8 mouse cellular contexts compared by ENCODE assay signal in genomic region chr3:108840000-108840715, GRCm38 (mm10). TPM values are rescaled to one million over a fixed set of nuclear protein-coding genes. Genes with fewer than 3 reads are reported as not detected.
A peak's percentile ranks its signal among the peaks of the same experiment; 100 is the strongest.
DNase-seq lines count a peak whose midpoint lies in the region; ATAC-seq and TF ChIP-seq lines count a peak whose summit lies in the region.

Gene Stxbp3, minus strand, starts transcription at chr3:108840526.

- H3K4me1 ChIP-seq in CH12.LX (ENCODE audit: control insufficient read depth in 1 of 2, insufficient read depth in 2 of 2), result peaks cover 4 to 15% of the 10 kb centered on the region in 2 experiments; a peak in 3 of 4 replicates
- no peaks in the 10 kb centered on the region for H3K4me1 ChIP-seq in forebrain, embryonic 11.5 days (replicated peaks; ENCODE audit: control insufficient read depth, insufficient read depth, low read length)
- H3K4me1 ChIP-seq in heart, embryonic 16.5 days (ENCODE audit: control insufficient read depth, insufficient read depth, low read length), result peaks cover 12% of the 10 kb centered on the region
- H3K4me1 ChIP-seq in liver, embryonic 15.5 days (replicated peaks), result peaks cover 24% of the 10 kb centered on the region
- peaks cover 3% of the 10 kb centered on the region; the same call in 1 of the 2 replicates for H3K4me1 ChIP-seq in neural tube, embryonic 12.5 days

- H3K79me2 ChIP-seq in CH12.LX (replicated peaks; ENCODE audit: control insufficient read depth, extremely low read depth, insufficient read depth, poor library complexity, severe bottlenecking), result peaks cover 26% of the 10 kb centered on the region

- dilution Hi-C loops in CH12.LX (cut with MboI; ENCODE audit: extremely low pct_ligation_motif_present, extremely low pct_unique_long_range_greater_than_20kb, low sequenced_read_pairs), result no loop called here

- TF ChIP-seq EP300 in CH12.LX (IDR thresholded peaks at IDR 0.05; ENCODE audit: low read length), result no peak

- peak in 1 of 2 experiments; percentile 90; a peak in 2 of 4 replicates for TF ChIP-seq CTCF in CH12.LX (conservative IDR thresholded peaks at IDR 0.05 in 1 of 2, IDR thresholded peaks at IDR 0.05 in 1 of 2; ENCODE audit: low read depth in 2 of 2, low read length in 2 of 2)

- H3K27me3 ChIP-seq in CH12.LX (replicated peaks), result peaks cover 3% of the 10 kb centered on the region
- H3K27me3 ChIP-seq in forebrain, embryonic 11.5 days (ENCODE audit: control insufficient read depth, insufficient read depth, low read length), result no peaks in the 10 kb centered on the region
- H3K27me3 ChIP-seq in heart, embryonic 16.5 days (ENCODE audit: control insufficient read depth, insufficient read depth, low read length), result no peaks in the 10 kb centered on the region
- peaks cover 3% of the 10 kb centered on the region; the same call in 1 of the 2 replicates for H3K27me3 ChIP-seq in liver, embryonic 15.5 days
- H3K27me3 ChIP-seq in neural tube, embryonic 12.5 days (replicated peaks), result no peaks in the 10 kb centered on the region

- under 1% methylated on average over 56 of the region's 56 CpGs for WGBS in forebrain, embryonic 11.5 days
- under 1% methylated on average over 56 of the region's 56 CpGs for WGBS in heart, embryonic 16.5 days
- WGBS in liver, embryonic 15.5 days (ENCODE audit: insufficient replicate concordance), result under 1% methylated on average over 56 of the region's 56 CpGs
- 2% methylated on average over 56 of the region's 56 CpGs for WGBS in neural tube, embryonic 12.5 days

- peaks cover 7 to 12% of the 10 kb centered on the region in 2 experiments for H3K36me3 ChIP-seq in CH12.LX (replicated peaks in 1 of 2; ENCODE audit: control insufficient read depth in 1 of 2, insufficient read depth in 1 of 2, low read length in 1 of 2)
- H3K36me3 ChIP-seq in forebrain, embryonic 11.5 days (ENCODE audit: control insufficient read depth, insufficient read depth, low read length), result no peaks in the 10 kb centered on the region
- peaks cover 4% of the 10 kb centered on the region for H3K36me3 ChIP-seq in heart, embryonic 16.5 days (ENCODE audit: control insufficient read depth, insufficient read depth)
- H3K36me3 ChIP-seq in liver, embryonic 15.5 days (replicated peaks), result no peaks in the 10 kb centered on the region
- no peaks in the 10 kb centered on the region for H3K36me3 ChIP-seq in neural tube, embryonic 12.5 days

- H3K9ac ChIP-seq in CH12.LX (ENCODE audit: insufficient read depth, low read depth), result peak within 1 kb of the TSS; percentile 72
- H3K9ac ChIP-seq in forebrain, embryonic 11.5 days (ENCODE audit: low read length), result peak within 1 kb of the TSS; percentile 69
- peak within 1 kb of the TSS; percentile 82 for H3K9ac ChIP-seq in heart, embryonic 16.5 days (ENCODE audit: low read length)
- peak within 1 kb of the TSS; percentile 83 for H3K9ac ChIP-seq in liver, embryonic 15.5 days
- H3K9ac ChIP-seq in neural tube, embryonic 12.5 days, result peak within 1 kb of the TSS; percentile 62

- in situ Hi-C loops in CH12.LX (cut with MboI; ENCODE audit: low pct_ligation_motif_present, low pct_unique_long_range_greater_than_20kb, low sequenced_read_pairs), result no loop called here

- peak; percentile 59 for TF ChIP-seq RAD21 in CH12.LX (IDR thresholded peaks at IDR 0.05; ENCODE audit: low read depth, low read length)

- H3K27ac ChIP-seq in CH12.LX (ENCODE audit: insufficient read depth, low read depth), result peak within 1 kb of the TSS; percentile 23; the same call in 1 of the 2 replicates
- H3K27ac ChIP-seq in forebrain, embryonic 11.5 days (ENCODE audit: low read depth, low read length), result peak within 1 kb of the TSS; percentile 57; the same call in 1 of the 2 replicates
- peak within 1 kb of the TSS; percentile 89 for H3K27ac ChIP-seq in heart, embryonic 16.5 days (ENCODE audit: low read length)
- H3K27ac ChIP-seq in liver, embryonic 15.5 days (replicated peaks), result peak within 1 kb of the TSS; percentile 97
- H3K27ac ChIP-seq in neural tube, embryonic 12.5 days, result 0 out of 2 replicates have a peak within 1 kb of the TSS, but pooled peaks have one; percentile 15

- H3K4me3 ChIP-seq in CH12.LX (replicated peaks in 1 of 3; ENCODE audit: low read depth in 2 of 3, low read length in 2 of 3, poor library complexity in 1 of 3), result peak within 1 kb of the TSS; percentile 70 to 93 (median 89)
- peak within 1 kb of the TSS; percentile 74 for H3K4me3 ChIP-seq in forebrain, embryonic 11.5 days (ENCODE audit: low read depth, low read length)
- H3K4me3 ChIP-seq in heart, embryonic 16.5 days (ENCODE audit: low read length), result peak within 1 kb of the TSS; percentile 75
- H3K4me3 ChIP-seq in liver, embryonic 15.5 days (replicated peaks), result peak within 1 kb of the TSS; percentile 88
- peak within 1 kb of the TSS; percentile 74 for H3K4me3 ChIP-seq in neural tube, embryonic 12.5 days

- peak; percentile 97 for DNase-seq in CH12.LX (ENCODE audit: extremely low read depth)
- DNase-seq in c-Kit-positive CD71-positive TER-119-negative erythroid progenitor cells, embryonic 14.5 days (ENCODE audit: low read depth), result peak; percentile 97
- DNase-seq in forebrain, embryonic 11.5 days (ENCODE audit: low spot score), result peak; percentile 99
- DNase-seq in kidney, postnatal 36 days, result peak; percentile 98 to 100
- peak; percentile 95 for DNase-seq in telencephalon, adult 2 months (ENCODE audit: low read depth, low spot score)

- peak within 1 kb of the TSS; percentile 32 for H3K4me2 ChIP-seq in CH12.LX (ENCODE audit: insufficient read depth, low read depth, poor library complexity, severe bottlenecking)
- peak within 1 kb of the TSS; percentile 67 for H3K4me2 ChIP-seq in forebrain, embryonic 11.5 days (ENCODE audit: low read depth, low read length, severe bottlenecking)
- peak within 1 kb of the TSS; percentile 58 for H3K4me2 ChIP-seq in heart, embryonic 16.5 days (ENCODE audit: low read depth, low read length)
- H3K4me2 ChIP-seq in liver, embryonic 15.5 days, result peak within 1 kb of the TSS; percentile 82
- peak within 1 kb of the TSS; percentile 60 for H3K4me2 ChIP-seq in neural tube, embryonic 12.5 days (replicated peaks)

- TF ChIP-seq POLR2A in CH12.LX (IDR thresholded peaks at IDR 0.05; ENCODE audit: low read depth, low read length), result peak; percentile 87

- peak; percentile 97 for ATAC-seq in forebrain, embryonic 11.5 days (replicated peaks; ENCODE audit: low FRiP score)
- ATAC-seq in heart, embryonic 16.5 days (replicated peaks; ENCODE audit: extremely low read depth, insufficient read depth, low FRiP score), result peak; percentile 99
- peak; percentile 92 for ATAC-seq in liver, embryonic 15.5 days (ENCODE audit: insufficient read depth)
- ATAC-seq in neural tube, embryonic 12.5 days (ENCODE audit: low FRiP score, low read depth), result peak; percentile 95

- no peaks in the 10 kb centered on the region for H3K9me3 ChIP-seq in CH12.LX (replicated peaks; ENCODE audit: low read length)
- no peaks in the 10 kb centered on the region for H3K9me3 ChIP-seq in forebrain, embryonic 11.5 days (ENCODE audit: control insufficient read depth, low read length)
- no peaks in the 10 kb centered on the region for H3K9me3 ChIP-seq in heart, embryonic 16.5 days (replicated peaks; ENCODE audit: control insufficient read depth, low read length)
- no peaks in the 10 kb centered on the region for H3K9me3 ChIP-seq in liver, embryonic 15.5 days (replicated peaks)
- H3K9me3 ChIP-seq in neural tube, embryonic 12.5 days, result no peaks in the 10 kb centered on the region

TF ChIP-seq in CH12.LX, 34 proteins besides CTCF, POLR2A, EP300 and RAD21 (continues in another document):
- TF ChIP-seq POLR2AphosphoS2 (IDR thresholded peaks at IDR 0.05; ENCODE audit: low read depth, low read length) (no peak), SIN3A (IDR thresholded peaks at IDR 0.05; ENCODE audit: low read length) (peak; percentile 79), RCOR1 (conservative IDR thresholded peaks at IDR 0.05; ENCODE audit: low read depth, low read length) (no peak), BHLHE40 (IDR thresholded peaks at IDR 0.05; ENCODE audit: low read depth, low read length) (no peak), NELFE (IDR thresholded peaks at IDR 0.05; ENCODE audit: low read depth, low read length) (peak; percentile 80), MXI1 (IDR thresholded peaks at IDR 0.05; ENCODE audit: low read depth, low read length) (peak; percentile 47; the same call in 1 of the 2 replicates), KAT2A (IDR thresholded peaks at IDR 0.05; ENCODE audit: insufficient replicate concordance, low read length) (no peak), ZKSCAN1 (IDR thresholded peaks at IDR 0.05; ENCODE audit: borderline replicate concordance, low read depth, low read length) (no peak), JUN (IDR thresholded peaks at IDR 0.05; ENCODE audit: insufficient read depth, low read depth, low read length) (peak; percentile 21; the same call in 1 of the 2 replicates), CHD2 (IDR thresholded peaks at IDR 0.05; ENCODE audit: low read length) (no peak), ZC3H11A (IDR thresholded peaks at IDR 0.05; ENCODE audit: low read depth, low read length) (no peak), ELF1 (IDR thresholded peaks at IDR 0.05; ENCODE audit: low read depth, low read length) (peak; percentile 44; the same call in 1 of the 2 replicates), TCF12 (IDR thresholded peaks at IDR 0.05; ENCODE audit: low read depth, low read length) (peak; percentile 65; the same call in 1 of the 2 replicates), NRF1 (IDR thresholded peaks at IDR 0.05; ENCODE audit: low read depth, low read length) (peak; percentile 89), PAX5 (IDR thresholded peaks at IDR 0.05; ENCODE audit: low read length) (no peak), E2F4 (IDR thresholded peaks at IDR 0.05; ENCODE audit: insufficient replicate concordance, low read depth, low read length) (no peak), MAFK (IDR thresholded peaks at IDR 0.05; ENCODE audit: insufficient replicate concordance, low read length) (no peak), JUND (conservative IDR thresholded peaks at IDR 0.05; ENCODE audit: low read depth, low read length) (0 out of 2 replicates have a peak, but pooled peaks have one; percentile 21), SMC3 (IDR thresholded peaks at IDR 0.05; ENCODE audit: low read depth, low read length) (peak; percentile 68), MAX (IDR thresholded peaks at IDR 0.05; ENCODE audit: low read length) (no peak), MEF2A (IDR thresholded peaks at IDR 0.05; ENCODE audit: borderline replicate concordance, low read depth, low read length) (peak; percentile 70; the same call in 1 of the 2 replicates), MAZ (IDR thresholded peaks at IDR 0.05; ENCODE audit: low read depth, low read length) (peak; percentile 79)

RNA-seq across cellular contexts. Expression of gene Stxbp3, which starts in this region (rescaled TPM):
- total RNA-seq in CH12.LX (2012; rRNA removed) (14.5 and 21.5 TPM in 2 replicates), CH12.LX (2014; rRNA removed) (14.4 and 16.7 TPM in 2 replicates)
- 12.1 and 16.7 TPM in 2 replicates for polyA plus RNA-seq in CH12.LX (2012; ENCODE audit: insufficient read length, low read depth)
- polyA plus RNA-seq in forebrain, embryonic 11.5 days (2014; fragmentation: Nextera tagmentation; extraction: Ambion mirVana), result 22.5 and 24.8 TPM in 2 replicates
- polyA plus RNA-seq in heart, embryonic 16.5 days (2015; fragmentation: Nextera tagmentation; extraction: Ambion mirVana), result 32.2 and 33.1 TPM in 2 replicates
- 16.8 and 19.2 TPM in 2 replicates for polyA plus RNA-seq in liver, embryonic 15.5 days (2015; fragmentation: Nextera tagmentation; extraction: Ambion mirVana)
- 21.0 and 21.4 TPM in 2 replicates for polyA plus RNA-seq in neural tube, embryonic 12.5 days (2016; fragmentation: Nextera tagmentation; extraction: Ambion mirVana)

Comparison
In these comparisons a context has a peak if more than half of its experiments do, and no peak if none do; other contexts are left out.
1. Peak in every context shown above with its lines: DNase-seq, ATAC-seq, H3K4me3 ChIP-seq and H3K27ac ChIP-seq.
2. H3K27ac ChIP-seq: peak in every context shown above with its lines; median percentile 97 in liver, embryonic 15.5 days; 89 in heart, embryonic 16.5 days; 57 in forebrain, embryonic 11.5 days; 23 in CH12.LX; 15 in neural tube, embryonic 12.5 days.
3. H3K4me2 ChIP-seq: peak in every context shown above with its lines; median percentile 82 in liver, embryonic 15.5 days; 67 in forebrain, embryonic 11.5 days; 60 in neural tube, embryonic 12.5 days; 58 in heart, embryonic 16.5 days; 32 in CH12.LX.